Mouse (Mus musculus): ENCODE measurements at regions not wholly inside any gene's neighbourhood (a gene's known extent, or its start where the extent isn't known, plus 50 kb on each side); places are given as distances from the start of the nearest gene placed in this dataset.
"Not testable (repeated sequence)": the region's sequence is repeated elsewhere in the genome, so short reads cannot be mapped to it uniquely, and the experiment has no call there.

DNA sequence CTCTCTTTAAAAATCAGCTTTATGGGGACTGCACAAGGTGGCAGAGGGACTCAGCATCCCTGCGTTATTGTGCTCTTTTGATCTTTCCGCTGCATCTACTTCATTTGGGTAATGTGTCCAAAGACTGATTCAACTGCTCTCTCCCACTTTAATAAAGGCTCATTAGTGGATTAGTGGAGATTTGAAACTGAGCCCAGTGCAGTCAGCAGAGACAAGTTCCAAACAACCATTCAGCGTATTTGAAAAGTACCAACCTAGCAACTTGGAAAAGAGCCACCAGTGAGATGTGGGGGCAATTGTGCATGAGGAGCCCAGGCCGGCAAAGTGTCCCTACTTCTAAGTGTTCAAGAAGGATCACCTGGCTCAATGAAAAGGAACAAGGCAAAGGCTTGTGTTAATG lies 183.4 kb downstream of the Basp1 start:
- Histone ChIP-seq H3K4me3 (ENCODE audit: low read depth, low read length) (no peak overlapping the region), H3K27ac (ENCODE audit: low read depth, low read length) (no peak overlapping the region), H3K4me1 (replicated peaks; ENCODE audit: control insufficient read depth, insufficient read depth, low read length) (no peaks in the 10 kb centered on the region), H3K36me3 (ENCODE audit: control insufficient read depth, insufficient read depth, low read length) (no peaks in the 10 kb centered on the region), H3K4me2 (no peak overlapping the region), H3K9ac (ENCODE audit: low read depth, low read length) (no peak overlapping the region), H3K9me3 (ENCODE audit: control insufficient read depth, low read length) (no peaks in the 10 kb centered on the region), H3K27me3 (replicated peaks; ENCODE audit: control insufficient read depth, insufficient read depth, low read length) (no peaks in the 10 kb centered on the region)
- ATAC-seq (replicated peaks; ENCODE audit: low FRiP score) (no peak), DNase-seq (ENCODE audit: low spot score) (no peak)
- 91% methylated on average over 4 of the region's 4 CpGs for WGBS

DNA sequence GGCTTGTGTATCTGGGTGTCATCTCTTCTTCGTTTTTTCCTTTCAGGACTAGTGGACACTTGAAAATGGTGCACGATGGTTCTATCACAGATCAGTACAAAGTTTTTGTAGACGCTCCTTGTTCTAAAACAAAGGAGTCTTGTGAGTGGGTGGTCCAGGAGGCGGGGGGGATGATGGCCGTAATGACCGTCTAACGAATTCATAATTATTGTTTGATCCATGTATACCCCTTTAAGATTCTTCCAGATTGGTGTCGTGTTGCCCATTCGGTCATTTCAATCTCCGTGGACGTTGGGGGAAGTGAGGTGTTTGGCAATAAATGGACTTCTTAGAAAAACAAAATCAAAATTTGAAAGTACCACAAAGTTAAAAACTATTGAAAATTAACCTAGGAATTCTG lies 183.8 kb downstream of the Basp1 start:
- H3K36me3 ChIP-seq (ENCODE audit: control insufficient read depth, insufficient read depth, low read length): no peaks in the 10 kb centered on the region
- H3K4me3 ChIP-seq (ENCODE audit: low read depth, low read length): no peak overlapping the region
- DNase-seq (ENCODE audit: low spot score): no peak
- no peak overlapping the region for H3K9ac ChIP-seq (ENCODE audit: low read depth, low read length)
- ATAC-seq (replicated peaks; ENCODE audit: low FRiP score): no peak
- no peak overlapping the region for H3K4me2 ChIP-seq
- H3K27ac ChIP-seq (ENCODE audit: low read depth, low read length): no peak overlapping the region
- no peaks in the 10 kb centered on the region for H3K27me3 ChIP-seq (replicated peaks; ENCODE audit: control insufficient read depth, insufficient read depth, low read length)
- H3K4me1 ChIP-seq (replicated peaks; ENCODE audit: control insufficient read depth, insufficient read depth, low read length): no peaks in the 10 kb centered on the region
- 93% methylated on average over 11 of the region's 11 CpGs for WGBS
- H3K9me3 ChIP-seq (ENCODE audit: control insufficient read depth, low read length): no peaks in the 10 kb centered on the region

DNA sequence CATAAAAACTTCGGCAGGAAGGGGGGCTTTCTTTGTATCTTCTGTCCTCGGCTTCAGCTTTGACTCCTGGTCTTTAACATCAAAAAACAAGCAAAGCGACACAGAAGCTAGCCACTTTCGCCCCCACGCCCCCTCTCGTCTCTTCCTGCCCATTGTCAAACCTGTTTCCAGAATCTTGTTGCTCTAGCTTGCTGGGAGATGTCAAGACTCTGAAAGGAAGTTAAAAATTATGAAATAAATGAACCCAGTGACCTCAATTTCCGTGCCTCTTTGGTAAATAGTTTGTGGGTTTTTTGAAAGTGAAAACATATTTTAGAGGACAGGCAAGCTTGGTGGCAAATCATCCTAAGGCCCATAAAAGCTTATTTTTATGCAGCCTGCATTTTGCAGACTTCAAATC lies 186.1 kb downstream of the Basp1 start:
- ATAC-seq (replicated peaks; ENCODE audit: low FRiP score) (no peak), DNase-seq (ENCODE audit: low spot score) (no peak)
- H3K9ac ChIP-seq (ENCODE audit: low read depth, low read length): no peak overlapping the region
- H3K4me2 ChIP-seq: no peak overlapping the region
- no peaks in the 10 kb centered on the region for H3K27me3 ChIP-seq (replicated peaks; ENCODE audit: control insufficient read depth, insufficient read depth, low read length)
- no peak overlapping the region for H3K27ac ChIP-seq (ENCODE audit: low read depth, low read length)
- H3K4me1 ChIP-seq (replicated peaks; ENCODE audit: control insufficient read depth, insufficient read depth, low read length): no peaks in the 10 kb centered on the region
- WGBS: 40% methylated on average over 7 of the region's 7 CpGs
- no peak overlapping the region for H3K4me3 ChIP-seq (ENCODE audit: low read depth, low read length)
- no peaks in the 10 kb centered on the region for H3K9me3 ChIP-seq (ENCODE audit: control insufficient read depth, low read length)
- H3K36me3 ChIP-seq (ENCODE audit: control insufficient read depth, insufficient read depth, low read length): no peaks in the 10 kb centered on the region

DNA sequence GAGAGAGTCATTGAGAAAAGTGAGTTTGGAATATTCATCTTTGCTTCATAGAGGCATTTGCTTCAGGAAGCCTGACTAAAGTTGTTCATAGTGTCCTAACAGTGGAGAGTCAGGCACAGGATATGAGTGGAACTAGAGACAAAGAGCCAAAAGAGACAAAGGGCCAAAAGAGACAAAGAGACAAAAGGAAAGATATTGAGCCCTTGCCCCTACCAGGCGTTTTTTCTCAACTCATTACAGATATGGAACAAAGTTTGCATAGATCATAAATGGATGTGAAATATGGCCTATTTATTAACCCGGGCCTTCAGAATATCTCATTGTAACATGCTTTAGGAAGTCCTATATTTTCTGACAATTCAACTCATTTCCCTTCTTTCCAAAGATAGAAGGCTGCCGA lies 187.6 kb downstream of the Basp1 start:
- H3K9ac ChIP-seq (ENCODE audit: low read depth, low read length): no peak overlapping the region
- no peak for DNase-seq (ENCODE audit: low spot score)
- no peaks in the 10 kb centered on the region for H3K36me3 ChIP-seq (ENCODE audit: control insufficient read depth, insufficient read depth, low read length)
- H3K4me1 ChIP-seq (replicated peaks; ENCODE audit: control insufficient read depth, insufficient read depth, low read length): no peaks in the 10 kb centered on the region
- H3K4me2 ChIP-seq: no peak overlapping the region
- H3K27ac ChIP-seq (ENCODE audit: low read depth, low read length): no peak overlapping the region
- no peaks in the 10 kb centered on the region for H3K27me3 ChIP-seq (replicated peaks; ENCODE audit: control insufficient read depth, insufficient read depth, low read length)
- no peaks in the 10 kb centered on the region for H3K9me3 ChIP-seq (ENCODE audit: control insufficient read depth, low read length)
- 34% methylated on average over 3 of the region's 3 CpGs for WGBS
- ATAC-seq (replicated peaks; ENCODE audit: low FRiP score): no peak
- H3K4me3 ChIP-seq (ENCODE audit: low read depth, low read length): no peak overlapping the region

DNA sequence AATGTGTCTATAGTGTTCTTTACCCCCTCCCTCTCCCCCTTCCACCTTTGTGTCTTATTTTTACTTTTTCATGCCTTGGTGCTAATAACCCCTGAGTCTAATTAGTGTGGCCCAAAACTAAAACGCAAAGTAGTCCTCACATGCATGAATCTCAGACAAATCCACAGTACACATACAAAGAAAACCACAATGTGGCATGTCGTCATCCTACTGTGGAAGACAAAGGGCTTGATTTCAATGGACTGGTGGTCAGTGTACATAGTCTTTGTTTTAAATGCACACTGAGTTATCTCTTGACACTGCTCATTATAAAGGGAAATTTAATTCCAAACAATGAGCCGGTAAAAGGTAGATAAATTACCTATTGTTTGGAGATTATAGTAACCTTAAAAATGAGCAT lies 188.1 kb downstream of the Basp1 start:
- WGBS: 67% methylated on average over 3 of the region's 3 CpGs
- no peak for ATAC-seq (replicated peaks; ENCODE audit: low FRiP score)
- no peak overlapping the region for H3K4me3 ChIP-seq (ENCODE audit: low read depth, low read length)

DNA sequence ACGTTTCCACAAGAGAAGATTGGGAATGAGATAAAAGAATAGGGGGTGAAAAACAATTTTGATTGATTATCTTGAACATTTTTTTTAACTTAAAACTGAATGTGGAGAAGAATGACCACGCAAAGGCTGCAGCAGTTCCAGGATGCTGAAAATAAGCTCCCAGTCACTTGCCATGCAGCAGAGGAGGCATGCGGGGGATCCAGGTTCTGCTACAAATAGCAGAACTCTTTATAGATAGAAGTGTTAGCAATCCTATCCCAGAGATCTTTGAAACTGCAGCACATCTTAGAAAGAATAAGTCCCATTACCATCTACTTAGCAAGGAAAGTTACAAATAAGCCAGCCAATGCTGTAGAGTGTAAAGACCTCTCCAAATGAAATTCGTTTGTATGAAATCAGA lies 191.8 kb downstream of the Basp1 start:
- Histone ChIP-seq H3K4me3 (ENCODE audit: low read depth, low read length) (no peak overlapping the region), H3K27me3 (replicated peaks; ENCODE audit: control insufficient read depth, insufficient read depth, low read length) (no peaks in the 10 kb centered on the region), H3K4me2 (no peak overlapping the region), H3K4me1 (replicated peaks; ENCODE audit: control insufficient read depth, insufficient read depth, low read length) (no peaks in the 10 kb centered on the region), H3K9ac (ENCODE audit: low read depth, low read length) (no peak overlapping the region), H3K27ac (ENCODE audit: low read depth, low read length) (no peak overlapping the region), H3K9me3 (ENCODE audit: control insufficient read depth, low read length) (no peaks in the 10 kb centered on the region), H3K36me3 (ENCODE audit: control insufficient read depth, insufficient read depth, low read length) (no peaks in the 10 kb centered on the region)
- DNase-seq (ENCODE audit: low spot score) (no peak), ATAC-seq (replicated peaks; ENCODE audit: low FRiP score) (no peak)
- WGBS: 81% methylated on average over 4 of the region's 4 CpGs

More for the DNA sequence above, 188.1 kb downstream of the Basp1 start:
- Histone ChIP-seq H3K9me3 (ENCODE audit: control insufficient read depth, low read length) (no peaks in the 10 kb centered on the region), H3K27me3 (replicated peaks; ENCODE audit: control insufficient read depth, insufficient read depth, low read length) (no peaks in the 10 kb centered on the region), H3K36me3 (ENCODE audit: control insufficient read depth, insufficient read depth, low read length) (no peaks in the 10 kb centered on the region), H3K27ac (ENCODE audit: low read depth, low read length) (no peak overlapping the region), H3K9ac (ENCODE audit: low read depth, low read length) (no peak overlapping the region), H3K4me1 (replicated peaks; ENCODE audit: control insufficient read depth, insufficient read depth, low read length) (no peaks in the 10 kb centered on the region), H3K4me2 (no peak overlapping the region)
- DNase-seq (ENCODE audit: low spot score): no peak

DNA sequence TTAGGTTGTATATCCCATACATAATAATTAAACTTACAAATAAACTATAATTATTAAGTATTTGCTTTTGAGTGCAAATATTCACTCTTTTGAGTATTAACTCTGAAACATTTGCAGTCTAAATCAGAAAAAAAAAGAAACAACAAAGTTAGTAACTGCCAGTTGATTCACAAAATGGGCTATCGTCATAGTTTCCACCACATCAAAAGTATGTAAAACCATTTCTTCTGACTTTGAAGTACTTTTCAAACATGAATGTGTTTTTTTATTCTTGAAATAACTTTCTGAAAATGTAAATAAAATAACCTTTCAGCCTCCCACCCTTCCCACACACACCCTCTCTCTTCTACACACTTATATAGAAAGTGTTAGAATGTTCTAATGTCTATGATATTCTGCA lies 197.2 kb downstream of the Basp1 start:
- ATAC-seq (replicated peaks; ENCODE audit: low FRiP score) (no peak), DNase-seq (ENCODE audit: low spot score) (no peak)
- Histone ChIP-seq H3K4me3 (ENCODE audit: low read depth, low read length) (no peak overlapping the region), H3K4me2 (no peak overlapping the region), H3K27me3 (replicated peaks; ENCODE audit: control insufficient read depth, insufficient read depth, low read length) (no peaks in the 10 kb centered on the region), H3K27ac (ENCODE audit: low read depth, low read length) (no peak overlapping the region), H3K9ac (ENCODE audit: low read depth, low read length) (no peak overlapping the region), H3K4me1 (replicated peaks; ENCODE audit: control insufficient read depth, insufficient read depth, low read length) (no peaks in the 10 kb centered on the region), H3K9me3 (ENCODE audit: control insufficient read depth, low read length) (no peaks in the 10 kb centered on the region), H3K36me3 (ENCODE audit: control insufficient read depth, insufficient read depth, low read length) (no peaks in the 10 kb centered on the region)
- WGBS: 92% methylated on average over 1 of the region's 1 CpGs

DNA sequence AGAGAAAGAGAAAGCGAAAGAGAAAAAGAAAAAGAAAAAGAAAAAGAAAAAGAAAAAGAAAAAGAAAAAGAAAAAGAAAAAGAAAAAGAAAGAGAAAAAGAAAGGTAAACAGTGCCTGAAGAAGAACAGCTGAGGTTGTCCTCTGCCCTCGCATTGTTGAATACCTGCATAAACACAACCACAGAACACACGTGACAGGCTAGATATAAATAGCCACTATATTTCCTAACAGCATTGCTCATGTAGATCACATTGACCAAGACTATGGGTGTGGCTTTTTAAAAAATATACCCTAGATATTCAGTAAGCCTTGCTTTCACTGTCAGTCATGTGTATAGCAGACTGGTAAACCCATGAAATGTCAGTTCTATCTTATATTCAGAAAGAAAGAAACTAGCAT lies 211.5 kb downstream of the Basp1 start:
- Histone ChIP-seq H3K27ac (ENCODE audit: low read depth, low read length) (no peak overlapping the region), H3K9me3 (ENCODE audit: control insufficient read depth, low read length) (no peaks in the 10 kb centered on the region), H3K4me3 (ENCODE audit: low read depth, low read length) (no peak overlapping the region), H3K27me3 (replicated peaks; ENCODE audit: control insufficient read depth, insufficient read depth, low read length) (no peaks in the 10 kb centered on the region), H3K9ac (ENCODE audit: low read depth, low read length) (no peak overlapping the region), H3K4me2 (no peak overlapping the region), H3K4me1 (replicated peaks; ENCODE audit: control insufficient read depth, insufficient read depth, low read length) (no peaks in the 10 kb centered on the region), H3K36me3 (ENCODE audit: control insufficient read depth, insufficient read depth, low read length) (no peaks in the 10 kb centered on the region)
- ATAC-seq (replicated peaks; ENCODE audit: low FRiP score) (no peak), DNase-seq (ENCODE audit: low spot score) (no peak)
- WGBS: 79% methylated on average over 3 of the region's 3 CpGs

DNA sequence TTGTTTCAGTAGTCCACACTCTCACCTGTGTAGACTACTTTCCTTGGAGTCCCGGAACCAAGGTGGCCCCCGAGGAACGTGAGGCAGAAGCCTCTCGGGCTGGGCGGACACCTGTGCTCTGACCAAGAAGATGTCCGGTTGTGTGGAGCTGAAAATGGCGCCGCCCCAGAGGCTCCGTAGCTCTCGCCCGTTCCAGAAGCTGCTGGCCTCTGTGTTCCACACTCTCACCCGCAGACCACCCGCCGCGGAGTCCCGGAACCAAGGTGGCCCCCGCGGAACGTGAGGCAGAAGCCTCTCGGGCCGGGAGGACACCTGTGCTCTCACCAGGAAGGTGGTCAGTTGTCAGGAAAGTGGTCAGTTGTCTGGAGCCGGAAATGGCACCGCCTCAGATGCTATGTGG lies 213.3 kb downstream of the Basp1 start:
- 90% methylated on average over 23 of the region's 23 CpGs for WGBS
- DNase-seq (ENCODE audit: low spot score); H3K4me3 ChIP-seq (ENCODE audit: low read depth, low read length); H3K4me2 ChIP-seq; H3K4me1 ChIP-seq (replicated peaks; ENCODE audit: control insufficient read depth, insufficient read depth, low read length); H3K9me3 ChIP-seq (ENCODE audit: control insufficient read depth, low read length); H3K27ac ChIP-seq (ENCODE audit: low read depth, low read length); H3K27me3 ChIP-seq (replicated peaks; ENCODE audit: control insufficient read depth, insufficient read depth, low read length); H3K9ac ChIP-seq (ENCODE audit: low read depth, low read length); ATAC-seq (replicated peaks; ENCODE audit: low FRiP score); H3K36me3 ChIP-seq (ENCODE audit: control insufficient read depth, insufficient read depth, low read length): not testable (repeated sequence)

Measured in liver, embryonic 11.5 days (tissue).